Mouse (Mus musculus) liver, embryonic 11.5 days (tissue): ENCODE results near the gene Hook1. TPM values are rescaled to one million over a fixed set of nuclear protein-coding genes. Genes with fewer than 3 reads are reported as not detected.

Experiments used
- ATAC-seq: fragments of 200-750 bp; cut with Nextera tagmentation; replicated peaks from 2 replicates; pipeline ENCODE4 v1.8.0; 2017; ENCODE audit warnings: moderate number of reproducible peaks, mild to moderate bottlenecking, moderate TSS enrichment, moderate library complexity; ENCODE audit not compliant: low FRiP score
- DNase-seq: peaks from one replicate; pipeline ENCODE4 v3.0.0-alpha.2; 2017; ENCODE audit warnings: low spot score
- H3K27ac ChIP-seq: fragments of 300-500 bp; sonication (generic); 2 replicates; pipeline ENCODE4 v1.5.1; 2014; ENCODE audit warnings: mild to moderate bottlenecking, low read depth, low read length, control low read depth
- H3K27me3 ChIP-seq: fragments of 300-500 bp; sonication (generic); replicated peaks from 2 replicates; pipeline ENCODE4 v1.6.1; 2014; ENCODE audit warnings: low read length, mixed read lengths; ENCODE audit not compliant: control insufficient read depth, insufficient read depth
- H3K36me3 ChIP-seq: fragments of 300-500 bp; sonication (generic); 2 replicates; pipeline ENCODE4 v1.6.1; 2014; ENCODE audit warnings: mild to moderate bottlenecking, low read length, moderate library complexity, mixed read lengths; ENCODE audit not compliant: control insufficient read depth, insufficient read depth
- H3K4me1 ChIP-seq: fragments of 300-500 bp; sonication (generic); replicated peaks from 2 replicates; pipeline ENCODE4 v1.6.1; 2014; ENCODE audit warnings: low read length, mixed read lengths; ENCODE audit not compliant: control insufficient read depth, insufficient read depth
- H3K4me2 ChIP-seq: fragments of 300-500 bp; sonication (generic); 2 replicates; pipeline ENCODE4 v1.6.1; 2014; ENCODE audit warnings: mild to moderate bottlenecking, control low read depth, moderate library complexity
- H3K4me3 ChIP-seq: fragments of 300-500 bp; sonication (generic); 2 replicates; pipeline ENCODE4 v1.5.1; 2014; ENCODE audit warnings: low read depth, low read length, control low read depth
- H3K9ac ChIP-seq: fragments of 300-500 bp; sonication (generic); 2 replicates; pipeline ENCODE4 v1.6.1; 2014; ENCODE audit warnings: low read depth, low read length, control low read depth
- H3K9me3 ChIP-seq: fragments of 300-500 bp; sonication (generic); 2 replicates; pipeline ENCODE4 v1.6.1; 2016; ENCODE audit warnings: low read length, inconsistent platforms, mixed read lengths; ENCODE audit not compliant: control insufficient read depth
- whole genome bisulfite sequencing: fragments of 180-500 bp; shearing (Covaris S2); extraction: QIAGEN DNeasy Blood & Tissue Kit; methylation state at CpG from one replicate; pipeline ENCODE4 v1.1.7; 2014; 5-methylcytosine and 5-hydroxymethylcytosine counted together
- polyA plus RNA-seq: library from polyadenylated mRNA; unstranded; fragments of >200 nt; fragmentation: Nextera tagmentation; extraction: Ambion mirVana; gene quantifications from 2 replicates; pipeline ENCODE4 v1.2.1, GENCODE M21; 2014

Gene Hook1
- polyA plus RNA-seq, result 11.3 and 13.8 TPM in 2 replicates

- 1% methylated on average over 82 of the region's 82 CpGs for WGBS
These were observed at the start of gene Hook1 for GRCm38 (mm10) chr4:95966928-95967724. Gene Hook1, plus strand, starts transcription at chr4:95967240.

GRCm38 (mm10) chr4:95917703-95918102 lies 49.3 kb upstream of the Hook1 start:
- no peak for ATAC-seq
- WGBS, result 76% methylated on average over 6 of the region's 6 CpGs
- DNase-seq, result no peak

More at GRCm38 (mm10) chr4:95966928-95967724, at the start of gene Hook1:
- Histone ChIP-seq H3K4me2 (peak within 1 kb of the TSS; percentile 77), H3K4me1 (0 out of 2 replicates have a peak, but pooled peaks cover 2% of the 10 kb centered on the region), H3K4me3 (peak within 1 kb of the TSS; percentile 62), H3K27me3 (0 out of 2 replicates have a peak, but pooled peaks cover 4% of the 10 kb centered on the region), H3K9me3 (no peaks in the 10 kb centered on the region), H3K27ac (0 out of 2 replicates have a peak within 1 kb of the TSS, but pooled peaks have one; percentile 34), H3K9ac (peak within 1 kb of the TSS; percentile 58), H3K36me3 (no peaks in the 10 kb centered on the region)
- peak; percentile 83 for DNase-seq
- ATAC-seq, result peak; percentile 99

GRCm38 (mm10) chr4:95920448-95920847 lies 46.6 kb upstream of the Hook1 start:
- no peak for DNase-seq
- WGBS, result 74% methylated on average over 4 of the region's 4 CpGs
- Histone ChIP-seq H3K4me2 (no peak overlapping the region), H3K4me3 (no peak overlapping the region), H3K27me3 (no peaks in the 10 kb centered on the region), H3K27ac (no peak overlapping the region), H3K9ac (no peak overlapping the region), H3K36me3 (no peaks in the 10 kb centered on the region), H3K4me1 (no peaks in the 10 kb centered on the region), H3K9me3 (no peaks in the 10 kb centered on the region)
- ATAC-seq, result no peak

More at GRCm38 (mm10) chr4:95917703-95918102, 49.3 kb upstream of the Hook1 start:
- Histone ChIP-seq H3K9me3 (no peaks in the 10 kb centered on the region), H3K9ac (no peak overlapping the region), H3K27ac (no peak overlapping the region), H3K4me3 (no peak overlapping the region), H3K4me2 (no peak overlapping the region), H3K4me1 (no peaks in the 10 kb centered on the region), H3K36me3 (no peaks in the 10 kb centered on the region), H3K27me3 (no peaks in the 10 kb centered on the region)

GRCm38 (mm10) chr4:95924210-95925184 lies 42.5 kb upstream of the Hook1 start:
- ATAC-seq (no peak), DNase-seq (peak; percentile 62)
- no peak overlapping the region for H3K9ac ChIP-seq
- no peaks in the 10 kb centered on the region for H3K4me1 ChIP-seq
- no peaks in the 10 kb centered on the region for H3K36me3 ChIP-seq
- H3K4me3 ChIP-seq, result no peak overlapping the region
- WGBS, result 14% methylated on average over 7 of the region's 7 CpGs
- no peaks in the 10 kb centered on the region for H3K9me3 ChIP-seq
- no peaks in the 10 kb centered on the region for H3K27me3 ChIP-seq
- H3K4me2 ChIP-seq, result no peak overlapping the region
- H3K27ac ChIP-seq, result no peak overlapping the region

GRCm38 (mm10) chr4:95928846-95929245 lies 38.2 kb upstream of the Hook1 start:
- ATAC-seq (no peak), DNase-seq (no peak)
- Histone ChIP-seq H3K9ac (no peak overlapping the region), H3K4me2 (no peak overlapping the region), H3K4me3 (no peak overlapping the region), H3K36me3 (no peaks in the 10 kb centered on the region), H3K27ac (no peak overlapping the region), H3K27me3 (no peaks in the 10 kb centered on the region), H3K9me3 (no peaks in the 10 kb centered on the region), H3K4me1 (no peaks in the 10 kb centered on the region)
- WGBS, result 89% methylated on average over 1 of the region's 1 CpGs

GRCm38 (mm10) chr4:95929936-95930335 lies 37.1 kb upstream of the Hook1 start:
- Histone ChIP-seq H3K4me1 (no peaks in the 10 kb centered on the region), H3K36me3 (no peaks in the 10 kb centered on the region), H3K9me3 (no peaks in the 10 kb centered on the region), H3K27ac (no peak overlapping the region), H3K4me2 (no peak overlapping the region), H3K9ac (no peak overlapping the region), H3K27me3 (no peaks in the 10 kb centered on the region), H3K4me3 (no peak overlapping the region)
- DNase-seq (no peak), ATAC-seq (no peak)
- 78% methylated on average over 1 of the region's 1 CpGs for WGBS

- Histone ChIP-seq H3K4me3 (no peak overlapping the region), H3K27ac (no peak overlapping the region), H3K36me3 (no peaks in the 10 kb centered on the region), H3K9me3 (no peaks in the 10 kb centered on the region), H3K4me1 (no peaks in the 10 kb centered on the region), H3K4me2 (no peak overlapping the region), H3K9ac (no peak overlapping the region), H3K27me3 (no peaks in the 10 kb centered on the region)
- WGBS, result 55% methylated on average over 2 of the region's 2 CpGs
- ATAC-seq (no peak), DNase-seq (no peak)
These were observed 35.7 kb upstream of the Hook1 start for GRCm38 (mm10) chr4:95931331-95931730.

GRCm38 (mm10) chr4:95933801-95934356 lies 33.2 kb upstream of the Hook1 start:
- H3K27ac ChIP-seq, result no peak overlapping the region
- ATAC-seq, result no peak
- WGBS, result 81% methylated on average over 9 of the region's 9 CpGs
- no peaks in the 10 kb centered on the region for H3K36me3 ChIP-seq
- H3K27me3 ChIP-seq, result no peaks in the 10 kb centered on the region
- H3K9ac ChIP-seq, result no peak overlapping the region
- no peaks in the 10 kb centered on the region for H3K9me3 ChIP-seq
- H3K4me3 ChIP-seq, result no peak overlapping the region
- H3K4me2 ChIP-seq, result no peak overlapping the region
- DNase-seq, result no peak
- H3K4me1 ChIP-seq, result no peaks in the 10 kb centered on the region
